Mouse (Mus musculus) midbrain, embryonic 12.5 days (tissue): ENCODE results near the gene Senp3. TPM values are rescaled to one million over a fixed set of nuclear protein-coding genes. Genes with fewer than 3 reads are reported as not detected.
A peak's percentile ranks its signal among the peaks of the same experiment; 100 is the strongest.

Experiments
- ATAC-seq: fragments of 200-750 bp; cut with Nextera tagmentation; 2 replicates; pipeline ENCODE4 v1.8.0; 2017; ENCODE audit warnings: low read depth, moderate TSS enrichment, moderate library complexity; ENCODE audit not compliant: low FRiP score
- H3K27ac ChIP-seq: fragments of 300-500 bp; sonication (generic); replicated peaks from 2 replicates; pipeline ENCODE4 v1.5.1; 2016; ENCODE audit warnings: mild to moderate bottlenecking
- H3K27me3 ChIP-seq: fragments of 300-500 bp; sonication (generic); 2 replicates; pipeline ENCODE4 v1.6.1; 2016; ENCODE audit warnings: mild to moderate bottlenecking
- H3K36me3 ChIP-seq: fragments of 300-500 bp; sonication (generic); 2 replicates; pipeline ENCODE4 v1.6.1; 2016
- H3K4me1 ChIP-seq: fragments of 300-500 bp; sonication (generic); 2 replicates; pipeline ENCODE4 v1.6.1; 2016
- H3K4me2 ChIP-seq: fragments of 300-500 bp; sonication (generic); replicated peaks from 2 replicates; pipeline ENCODE4 v1.6.1; 2016; ENCODE audit warnings: mild to moderate bottlenecking, moderate library complexity
- H3K4me3 ChIP-seq: fragments of 300-500 bp; sonication (generic); 2 replicates; pipeline ENCODE4 v1.5.1; 2016; ENCODE audit warnings: mild to moderate bottlenecking
- H3K9ac ChIP-seq: fragments of 300-500 bp; sonication (generic); replicated peaks from 2 replicates; pipeline ENCODE4 v1.6.1; 2016; ENCODE audit warnings: mild to moderate bottlenecking, moderate library complexity
- H3K9me3 ChIP-seq: fragments of 300-500 bp; sonication (generic); 2 replicates; pipeline ENCODE4 v1.6.1; 2016; ENCODE audit warnings: mild to moderate bottlenecking
- WGBS: fragments of 180-500 bp; shearing (Covaris S2); methylation state at CpG from one replicate; pipeline ENCODE4 v1.1.7; 2016; 5-methylcytosine and 5-hydroxymethylcytosine counted together
- polyA plus RNA-seq: library from polyadenylated mRNA; unstranded; fragments of >200 nt; fragmentation: Nextera tagmentation; extraction: Ambion mirVana; gene quantifications from 2 replicates; pipeline ENCODE4 v1.2.1, GENCODE M21; 2016

The Senp3 gene
- polyA plus RNA-seq, 1 experiment from 2014 or later: 108 TPM

DNA sequence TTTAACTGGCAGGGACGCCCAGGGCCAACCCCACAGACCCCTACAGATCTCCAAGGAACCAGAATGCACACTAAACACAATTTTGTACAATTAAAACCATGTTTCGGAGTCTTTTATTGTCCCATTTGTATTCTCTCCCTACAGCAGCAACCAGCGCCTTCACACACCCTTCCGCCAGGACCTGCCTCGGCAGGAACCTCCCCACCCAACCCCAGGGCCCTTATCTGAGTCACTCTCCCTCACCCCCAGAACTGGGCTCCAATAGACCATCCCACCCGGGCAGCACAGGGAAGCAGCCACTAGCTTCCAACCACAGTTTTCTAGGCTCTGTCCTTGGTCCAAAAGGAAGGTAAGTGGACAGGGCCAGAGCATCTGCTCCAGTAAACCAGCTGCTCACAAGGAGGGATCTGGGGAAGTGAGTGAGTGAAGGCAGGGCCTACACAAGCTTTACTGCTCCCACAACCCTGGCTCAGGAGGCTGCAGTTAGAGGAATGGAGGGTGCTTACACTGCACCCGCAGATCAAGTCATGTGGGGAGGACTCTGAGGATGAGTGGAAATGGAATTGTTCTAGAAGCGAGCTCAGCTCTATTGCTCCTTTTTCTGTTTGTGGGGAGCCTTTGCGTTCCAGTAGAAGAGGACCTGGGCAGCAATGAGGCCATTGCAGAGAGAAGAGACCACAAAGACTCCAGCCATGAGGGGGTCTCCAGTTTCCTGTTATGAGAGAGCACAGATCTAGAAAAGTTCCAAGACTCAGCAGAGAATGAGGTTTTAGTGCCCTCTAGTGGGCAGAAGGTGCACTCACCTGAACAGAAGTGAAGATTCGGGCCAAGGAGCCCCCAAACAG is 25.0 kb downstream of the Senp3 start:
- Histone ChIP-seq H3K9ac (no peak overlapping the region), H3K4me2 (no peak overlapping the region), H3K36me3 (peaks cover 62% of the 10 kb centered on the region), H3K9me3 (no peaks in the 10 kb centered on the region), H3K27me3 (no peaks in the 10 kb centered on the region), H3K4me1 (peaks cover 16% of the 10 kb centered on the region), H3K4me3 (0 out of 2 replicates have a peak overlapping the region, but pooled peaks have one; percentile 0), H3K27ac (no peak overlapping the region)
- ATAC-seq: no peak
- 83% methylated on average over 10 of the region's 10 CpGs for WGBS

DNA sequence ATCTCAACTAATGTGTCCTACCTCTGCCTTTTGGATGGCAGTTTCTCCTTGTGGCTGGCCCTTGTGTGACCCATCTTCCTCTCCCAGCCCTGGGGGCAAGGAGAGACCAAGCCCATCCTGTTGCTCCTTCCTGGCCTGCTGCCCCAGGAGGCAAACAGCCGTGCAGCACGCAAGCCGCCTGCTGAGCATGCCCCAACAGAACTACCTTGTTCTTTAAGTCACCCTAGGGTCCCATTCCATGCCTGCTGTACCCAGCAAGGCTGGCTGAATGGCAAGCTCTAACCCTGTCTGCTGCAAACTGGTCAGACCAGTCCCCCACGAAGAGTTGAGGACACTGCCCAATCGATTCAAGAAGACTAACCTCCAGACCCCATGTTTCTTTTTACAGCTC is 25.8 kb downstream of the Senp3 start:
- H3K4me3 ChIP-seq: no peak overlapping the region
- peaks cover 10% of the 10 kb centered on the region for H3K4me1 ChIP-seq
- no peak overlapping the region for H3K9ac ChIP-seq
- no peak overlapping the region for H3K27ac ChIP-seq
- no peaks in the 10 kb centered on the region for H3K9me3 ChIP-seq
- peaks cover 70% of the 10 kb centered on the region for H3K36me3 ChIP-seq
- H3K27me3 ChIP-seq: no peaks in the 10 kb centered on the region
- no peak overlapping the region for H3K4me2 ChIP-seq
- ATAC-seq: no peak
- WGBS: 83% methylated on average over 5 of the region's 5 CpGs

DNA sequence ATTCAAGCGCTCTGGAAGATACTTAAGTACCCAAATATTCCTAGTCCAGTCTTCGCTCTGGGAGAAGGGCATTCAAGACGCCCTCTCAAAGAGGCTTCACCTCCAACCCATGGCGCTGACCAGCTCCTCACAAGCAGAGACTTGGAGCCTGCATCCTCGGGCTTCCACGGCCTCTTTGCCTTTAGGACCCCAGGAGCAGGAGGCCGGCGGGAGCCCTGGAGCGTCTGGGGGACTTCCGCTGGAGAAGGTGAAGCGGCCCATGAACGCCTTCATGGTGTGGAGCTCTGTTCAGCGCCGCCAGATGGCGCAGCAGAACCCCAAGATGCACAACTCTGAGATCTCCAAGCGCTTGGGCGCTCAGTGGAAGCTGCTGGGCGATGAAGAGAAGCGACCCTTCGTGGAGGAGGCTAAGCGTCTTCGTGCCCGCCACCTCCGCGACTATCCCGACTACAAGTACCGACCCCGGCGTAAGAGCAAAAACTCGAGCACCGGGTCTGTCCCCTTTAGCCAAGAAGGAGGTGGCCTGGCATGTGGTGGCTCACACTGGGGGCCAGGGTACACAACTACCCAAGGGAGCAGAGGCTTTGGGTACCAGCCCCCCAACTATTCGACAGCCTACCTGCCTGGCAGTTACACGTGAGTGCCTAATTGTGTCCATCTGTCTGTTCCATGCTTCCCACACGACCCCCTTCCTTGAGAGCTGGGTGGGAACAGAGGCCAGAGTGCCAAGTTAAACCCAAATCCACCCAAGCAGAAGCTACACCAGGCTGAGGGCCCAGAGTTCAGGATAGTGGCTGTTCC is 26.4 kb downstream of the Senp3 start, which contains the start of gene Sox15:
Sox15 (plus strand) TSS at position 51 of the 801 bp plus-strand sequence.
- H3K36me3 ChIP-seq: peaks cover 75% of the 10 kb centered on the region
- no peak within 1 kb of the TSS for H3K9ac ChIP-seq
- H3K4me1 ChIP-seq: peaks cover 9% of the 10 kb centered on the region
- peak; percentile 59; the same call in 1 of the 2 replicates for ATAC-seq
- H3K27me3 ChIP-seq: no peaks in the 10 kb centered on the region
- no peaks in the 10 kb centered on the region for H3K9me3 ChIP-seq
- H3K4me2 ChIP-seq: no peak within 1 kb of the TSS
- H3K4me3 ChIP-seq: no peak within 1 kb of the TSS
- H3K27ac ChIP-seq: peak within 1 kb of the TSS; percentile 39; the same call in 1 of the 2 replicates
- WGBS: 25% methylated on average over 34 of the region's 34 CpGs

DNA sequence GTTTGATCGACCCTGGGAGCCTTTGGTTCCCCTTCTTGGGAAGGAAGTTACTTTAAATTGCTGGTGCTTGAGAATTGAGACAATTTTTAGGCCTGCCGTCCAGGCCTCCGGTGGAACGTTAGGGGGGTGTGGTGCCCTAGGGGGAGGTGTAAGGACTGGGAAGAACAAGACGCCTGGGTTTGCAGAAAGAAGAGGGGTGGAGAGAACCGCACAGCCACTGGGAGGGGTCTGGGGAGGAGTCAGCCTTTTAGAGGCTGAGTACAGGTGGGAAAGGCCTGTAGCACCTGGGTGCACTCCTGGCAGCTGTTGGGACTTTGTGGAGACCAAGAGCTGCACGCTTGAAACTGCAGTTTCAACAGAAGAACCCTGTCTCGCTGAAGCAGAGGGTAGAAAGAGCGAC is 27.1 kb downstream of the Senp3 start:
- H3K9me3 ChIP-seq: no peaks in the 10 kb centered on the region
- H3K27ac ChIP-seq: 0 out of 2 replicates have a peak overlapping the region, but pooled peaks have one; percentile 8
- ATAC-seq: no peak
- WGBS: 51% methylated on average over 9 of the region's 9 CpGs
- no peaks in the 10 kb centered on the region for H3K27me3 ChIP-seq
- H3K4me3 ChIP-seq: no peak overlapping the region
- peaks cover 77% of the 10 kb centered on the region for H3K36me3 ChIP-seq
- H3K4me2 ChIP-seq: no peak overlapping the region
- no peak overlapping the region for H3K9ac ChIP-seq
- peaks cover 9% of the 10 kb centered on the region for H3K4me1 ChIP-seq

DNA sequence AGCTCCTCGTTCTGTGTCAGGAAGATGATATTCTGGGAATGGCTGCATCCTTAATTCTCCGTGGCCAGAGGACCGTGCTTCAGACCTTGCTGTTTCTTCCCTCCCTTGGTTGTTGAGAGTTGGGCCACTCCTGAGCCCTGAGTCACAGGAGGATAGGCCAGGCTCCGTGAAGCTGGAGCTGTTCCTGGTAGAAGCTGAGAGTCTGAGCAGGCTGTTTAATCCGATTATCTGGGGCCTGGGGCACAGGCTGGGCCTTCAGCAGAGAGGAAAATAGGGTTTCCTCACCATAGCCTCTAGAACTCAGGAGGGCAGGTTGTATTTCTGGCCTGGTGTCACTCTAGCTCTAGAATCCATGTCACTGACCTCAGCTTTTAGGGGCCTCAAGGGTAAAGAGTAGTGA is 28.5 kb downstream of the Senp3 start:
- H3K27ac ChIP-seq: peak overlapping the region; percentile 21
- ATAC-seq: no peak
- H3K36me3 ChIP-seq: peaks cover 80% of the 10 kb centered on the region
- no peak overlapping the region for H3K9ac ChIP-seq
- H3K4me1 ChIP-seq: peaks cover 9% of the 10 kb centered on the region
- H3K4me2 ChIP-seq: no peak overlapping the region
- no peaks in the 10 kb centered on the region for H3K9me3 ChIP-seq
- H3K27me3 ChIP-seq: no peaks in the 10 kb centered on the region
- 53% methylated on average over 5 of the region's 5 CpGs for WGBS
- no peak overlapping the region for H3K4me3 ChIP-seq

DNA sequence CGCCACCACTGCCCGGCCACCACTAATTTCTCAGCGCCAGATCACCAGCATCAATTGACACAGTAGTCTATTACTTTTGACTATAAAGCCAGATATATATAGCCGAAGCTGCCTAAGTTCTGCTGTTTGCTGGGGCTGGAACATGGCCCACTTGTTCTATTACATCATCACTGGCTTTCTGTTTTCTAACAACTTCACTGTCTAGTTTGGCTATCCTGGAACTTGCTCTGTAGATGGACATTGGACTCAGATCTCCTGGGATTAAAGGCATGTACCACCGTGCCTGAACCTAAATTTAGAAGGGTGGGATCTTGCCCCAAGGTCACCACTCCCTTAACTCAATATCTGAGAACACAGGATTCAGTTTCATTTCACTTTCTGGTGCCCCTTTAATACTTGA is 36.0 kb downstream of the Senp3 start:
- 99% methylated on average over 5 of the region's 5 CpGs for WGBS
- peaks cover 97% of the 10 kb centered on the region for H3K36me3 ChIP-seq
- no peaks in the 10 kb centered on the region for H3K4me1 ChIP-seq
- ATAC-seq: no peak
- no peak overlapping the region for H3K9ac ChIP-seq
- H3K4me3 ChIP-seq: no peak overlapping the region
- no peak overlapping the region for H3K4me2 ChIP-seq
- H3K27me3 ChIP-seq: no peaks in the 10 kb centered on the region
- no peaks in the 10 kb centered on the region for H3K9me3 ChIP-seq
- H3K27ac ChIP-seq: no peak overlapping the region

DNA sequence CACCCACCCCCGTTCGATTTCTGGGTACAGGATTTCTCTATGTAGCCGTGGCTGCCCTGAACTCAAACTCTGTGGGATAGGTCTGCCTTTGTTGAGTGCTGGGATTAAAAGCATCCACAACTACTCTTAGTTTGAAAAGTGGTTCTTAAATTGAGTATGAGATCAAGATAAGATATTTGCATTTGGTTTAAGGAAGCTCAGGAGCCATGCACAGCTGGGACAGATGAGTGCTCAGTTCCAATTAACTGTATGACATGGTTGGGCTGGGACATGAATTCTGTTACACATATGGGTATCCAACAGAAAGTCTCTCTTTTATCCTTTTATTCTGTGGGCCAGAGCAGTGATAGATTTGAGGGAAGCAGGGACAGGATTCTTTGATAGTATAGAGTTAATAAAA is 46.4 kb downstream of the Senp3 start:
- ATAC-seq: no peak
- H3K4me3 ChIP-seq: 0 out of 2 replicates have a peak overlapping the region, but pooled peaks have one; percentile 4
- no peaks in the 10 kb centered on the region for H3K9me3 ChIP-seq
- no peaks in the 10 kb centered on the region for H3K27me3 ChIP-seq
- peaks cover 26% of the 10 kb centered on the region for H3K36me3 ChIP-seq
- H3K4me1 ChIP-seq: peaks cover 21% of the 10 kb centered on the region
- no peak overlapping the region for H3K27ac ChIP-seq
- no peak overlapping the region for H3K9ac ChIP-seq
- 90% methylated on average over 3 of the region's 3 CpGs for WGBS
- H3K4me2 ChIP-seq: peak overlapping the region; percentile 80

DNA sequence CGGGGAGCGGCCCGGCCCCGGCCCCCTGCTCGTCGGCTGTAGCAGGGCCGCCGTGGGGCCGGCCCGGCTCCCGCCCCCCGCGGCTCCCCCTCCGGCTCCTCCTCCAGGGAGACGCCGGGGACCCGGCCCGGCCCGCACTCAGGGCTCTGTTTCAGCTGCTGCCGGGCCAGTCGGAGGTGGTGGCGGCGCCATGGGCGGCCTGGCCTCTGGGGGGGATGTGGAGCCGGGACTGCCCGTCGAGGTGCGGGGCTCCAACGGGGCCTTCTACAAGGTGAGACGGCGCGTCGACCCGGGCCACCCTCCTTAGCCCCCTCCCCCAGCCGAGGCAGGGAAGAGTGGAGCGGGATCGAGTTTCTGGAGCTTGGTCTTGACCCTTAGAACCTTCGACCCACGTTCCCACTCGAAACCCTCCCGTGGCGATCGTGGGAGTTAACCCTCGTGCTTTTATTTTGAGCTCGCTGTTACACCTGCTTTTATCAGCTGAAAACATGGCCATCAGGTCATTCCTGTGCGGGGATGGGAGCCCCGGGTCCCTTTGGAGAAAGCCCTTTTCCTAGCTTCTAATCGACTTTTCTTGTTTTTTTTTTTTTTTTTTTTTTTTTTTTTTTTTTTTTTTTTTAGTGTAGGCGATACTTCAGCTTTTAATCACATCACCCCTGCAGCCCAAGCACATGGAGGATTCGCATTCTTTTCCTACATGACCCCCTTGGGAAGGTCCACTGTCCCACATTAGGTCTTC is 48.6 kb downstream of the Senp3 start:
- Histone ChIP-seq H3K4me3 (peak overlapping the region; percentile 99), H3K36me3 (peaks cover 9% of the 10 kb centered on the region), H3K4me2 (peak overlapping the region; percentile 80), H3K27me3 (no peaks in the 10 kb centered on the region), H3K4me1 (peaks cover 21% of the 10 kb centered on the region), H3K9ac (peak overlapping the region; percentile 96), H3K27ac (peak overlapping the region; percentile 98), H3K9me3 (no peaks in the 10 kb centered on the region)
- WGBS: under 1% methylated on average over 41 of the region's 50 CpGs
- ATAC-seq: peak; percentile 63

DNA sequence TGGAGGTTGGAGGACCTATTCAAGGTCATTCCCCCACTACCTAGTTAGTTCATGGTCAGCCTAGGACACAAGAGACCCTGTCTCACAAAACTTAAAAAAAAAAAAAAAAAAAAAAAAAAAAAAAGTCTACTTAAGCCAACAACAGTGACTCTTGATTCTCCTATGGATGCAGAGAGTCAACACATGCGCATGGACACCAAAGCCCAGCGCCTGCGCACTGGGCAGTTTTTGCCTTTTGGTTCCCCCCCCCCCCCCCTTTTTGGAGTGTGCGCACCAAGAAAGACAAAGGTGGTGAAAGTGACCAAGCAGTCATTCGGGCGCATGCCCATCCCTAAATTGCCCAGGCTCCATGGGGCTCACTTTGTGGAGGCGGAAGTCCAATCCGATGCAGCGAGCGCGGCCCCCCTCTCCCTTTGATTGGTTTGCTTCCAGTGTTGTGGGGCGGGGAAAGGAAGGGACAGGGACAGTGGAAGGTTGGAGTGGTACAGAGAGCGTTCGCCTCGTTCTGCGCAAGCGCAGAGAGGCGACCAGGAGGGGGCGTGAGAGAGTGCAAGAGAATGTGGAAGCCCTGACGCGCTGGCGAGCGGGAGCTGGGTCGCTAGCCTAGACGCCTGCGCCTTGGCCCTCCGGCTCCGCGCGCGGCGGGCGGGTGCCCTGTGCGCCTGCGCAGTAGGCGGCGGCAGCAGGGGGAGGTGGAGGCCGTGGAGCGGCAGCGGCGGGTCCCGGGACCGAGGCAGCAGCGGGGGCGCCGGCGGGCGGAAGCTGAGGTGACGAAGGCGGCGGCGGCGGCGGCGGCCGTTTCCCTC is 49.4 kb downstream of the Senp3 start, which contains the start of gene Fxr2:
Fxr2 (plus strand) TSS at position 707 of the 806 bp plus-strand sequence.
- peak within 1 kb of the TSS; percentile 80 for H3K4me2 ChIP-seq
- peaks cover 21% of the 10 kb centered on the region for H3K4me1 ChIP-seq
- H3K27ac ChIP-seq: peak within 1 kb of the TSS; percentile 98
- peaks cover 2% of the 10 kb centered on the region for H3K36me3 ChIP-seq
- H3K9me3 ChIP-seq: no peaks in the 10 kb centered on the region
- ATAC-seq: peak; percentile 99
- WGBS: 1% methylated on average over 43 of the region's 56 CpGs
- H3K4me3 ChIP-seq: peak within 1 kb of the TSS; percentile 99
- H3K27me3 ChIP-seq: no peaks in the 10 kb centered on the region
- peak within 1 kb of the TSS; percentile 96 for H3K9ac ChIP-seq

DNA sequence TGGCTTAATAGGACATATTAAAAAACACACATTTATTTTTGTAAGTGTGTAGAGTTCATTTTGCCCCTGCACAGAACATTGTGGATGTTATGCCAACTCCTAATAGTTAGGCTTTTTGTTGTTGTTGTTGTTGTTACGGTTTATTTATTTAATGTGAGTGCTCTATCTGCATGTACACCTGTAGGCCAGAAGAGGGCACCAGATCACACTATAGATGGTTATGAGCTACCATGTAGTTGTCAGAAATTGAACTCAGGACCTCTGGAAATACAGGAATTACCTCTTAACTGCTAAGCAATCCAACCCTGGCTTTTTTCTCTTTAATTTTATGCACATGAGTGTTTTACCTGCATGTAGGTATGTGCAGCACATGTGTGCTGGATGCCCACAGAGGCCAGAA is 52.1 kb downstream of the Senp3 start:
- 69% methylated on average over 1 of the region's 1 CpGs for WGBS
- Histone ChIP-seq H3K9ac (no peak overlapping the region), H3K9me3 (no peaks in the 10 kb centered on the region), H3K4me1 (peaks cover 12% of the 10 kb centered on the region), H3K27me3 (no peaks in the 10 kb centered on the region), H3K27ac (no peak overlapping the region), H3K4me2 (no peak overlapping the region), H3K4me3 (no peak overlapping the region), H3K36me3 (no peaks in the 10 kb centered on the region)
- no peak for ATAC-seq

DNA sequence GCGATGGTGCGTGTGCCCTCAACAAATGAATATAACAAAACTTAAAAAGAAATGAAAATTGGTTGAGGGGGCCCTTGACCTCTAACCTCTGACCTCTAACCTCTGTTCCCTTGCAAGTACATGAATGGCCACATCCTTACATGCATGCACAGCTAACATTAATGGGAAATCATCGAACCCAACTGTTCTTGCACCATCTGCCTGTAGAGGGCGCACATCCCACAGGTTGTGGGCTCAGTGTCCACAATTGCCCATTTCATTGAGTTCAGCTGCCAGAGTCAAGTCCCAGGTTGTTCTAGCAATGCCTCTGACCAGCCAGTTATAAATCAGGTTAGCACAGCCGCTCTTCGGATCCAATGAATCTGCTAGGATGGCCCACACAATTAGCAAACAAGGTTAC is 53.6 kb downstream of the Senp3 start:
- Histone ChIP-seq H3K36me3 (no peaks in the 10 kb centered on the region), H3K4me2 (no peak overlapping the region), H3K4me1 (no peaks in the 10 kb centered on the region), H3K4me3 (no peak overlapping the region), H3K27me3 (no peaks in the 10 kb centered on the region), H3K9me3 (no peaks in the 10 kb centered on the region), H3K27ac (no peak overlapping the region), H3K9ac (no peak overlapping the region)
- 36% methylated on average over 6 of the region's 6 CpGs for WGBS
- ATAC-seq: no peak
